Mouse (Mus musculus): Measurements from ENCODE around the gene Gja8. TPM values are rescaled to one million over a fixed set of nuclear protein-coding genes. Genes with fewer than 3 reads are reported as not detected.

Gja8 gene
- polyA plus RNA-seq, 1 experiment: not detected

- H3K9me3 ChIP-seq (replicated peaks; ENCODE audit: control insufficient read depth, insufficient read depth, low read length, poor library complexity, severe bottlenecking): no peaks in the 10 kb centered on the region
- no peak overlapping the region for H3K27ac ChIP-seq (ENCODE audit: insufficient read depth, low read length)
- no peaks in the 10 kb centered on the region; the same call in 1 of the 2 replicates for H3K27me3 ChIP-seq (ENCODE audit: control insufficient read depth, insufficient read depth, low read length, poor library complexity, severe bottlenecking)
- H3K4me1 ChIP-seq (ENCODE audit: control insufficient read depth, insufficient read depth, low read length): no peaks in the 10 kb centered on the region
- no peaks in the 10 kb centered on the region for H3K36me3 ChIP-seq (ENCODE audit: control insufficient read depth, insufficient read depth, low read length, poor library complexity, severe bottlenecking)
- H3K9ac ChIP-seq (ENCODE audit: low read depth, poor library complexity, severe bottlenecking): no peak overlapping the region
- TF ChIP-seq EP300 (IDR thresholded peaks at IDR 0.05; ENCODE audit: insufficient read depth, low read depth, low read length) (no peak), POLR2A (IDR thresholded peaks at IDR 0.05; ENCODE audit: insufficient read depth, low read length) (no peak), CTCF (IDR thresholded peaks at IDR 0.05; ENCODE audit: low read depth, low read length) (no peak)
- no peak overlapping the region for H3K4me3 ChIP-seq (ENCODE audit: low read depth, low read length)
These were observed 27.8 kb upstream of the Gja8 start for GRCm38 (mm10) chr3:96953489-96954233.

DNA sequence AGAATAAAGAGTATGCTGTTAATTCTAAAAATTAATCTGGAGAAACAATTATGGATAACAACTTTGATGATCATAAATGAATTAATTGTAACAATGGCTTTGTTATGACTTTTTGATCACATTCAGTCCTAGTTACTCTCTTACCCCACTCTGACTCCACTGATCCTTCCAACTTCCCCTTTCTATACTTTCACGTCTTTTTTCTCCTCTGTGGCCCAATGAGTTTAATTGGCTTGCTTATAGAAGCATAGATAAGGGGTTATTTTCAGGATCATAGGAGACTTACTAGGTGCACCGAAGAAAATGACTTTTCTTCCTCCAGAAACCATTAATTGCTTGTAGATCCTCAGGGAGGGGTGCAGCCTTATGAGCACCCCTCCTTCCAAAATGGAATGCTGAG, 16.9 kb upstream of the Gja8 start:
- Histone ChIP-seq H3K4me1 (ENCODE audit: control insufficient read depth, insufficient read depth, low read length) (no peaks in the 10 kb centered on the region), H3K4me3 (ENCODE audit: low read depth, low read length) (no peak overlapping the region), H3K9ac (ENCODE audit: low read depth, poor library complexity, severe bottlenecking) (no peak overlapping the region), H3K27ac (ENCODE audit: insufficient read depth, low read length) (no peak overlapping the region), H3K27me3 (ENCODE audit: control insufficient read depth, insufficient read depth, low read length, poor library complexity, severe bottlenecking) (no peaks in the 10 kb centered on the region), H3K36me3 (ENCODE audit: control insufficient read depth, insufficient read depth, low read length, poor library complexity, severe bottlenecking) (no peaks in the 10 kb centered on the region), H3K9me3 (replicated peaks; ENCODE audit: control insufficient read depth, insufficient read depth, low read length, poor library complexity, severe bottlenecking) (peaks cover 4% of the 10 kb centered on the region; the same call in 1 of the 2 replicates)
- TF ChIP-seq POLR2A (IDR thresholded peaks at IDR 0.05; ENCODE audit: insufficient read depth, low read length): no peak
- TF ChIP-seq CTCF (IDR thresholded peaks at IDR 0.05; ENCODE audit: low read depth, low read length): no peak
- no peak for TF ChIP-seq EP300 (IDR thresholded peaks at IDR 0.05; ENCODE audit: insufficient read depth, low read depth, low read length)

DNA sequence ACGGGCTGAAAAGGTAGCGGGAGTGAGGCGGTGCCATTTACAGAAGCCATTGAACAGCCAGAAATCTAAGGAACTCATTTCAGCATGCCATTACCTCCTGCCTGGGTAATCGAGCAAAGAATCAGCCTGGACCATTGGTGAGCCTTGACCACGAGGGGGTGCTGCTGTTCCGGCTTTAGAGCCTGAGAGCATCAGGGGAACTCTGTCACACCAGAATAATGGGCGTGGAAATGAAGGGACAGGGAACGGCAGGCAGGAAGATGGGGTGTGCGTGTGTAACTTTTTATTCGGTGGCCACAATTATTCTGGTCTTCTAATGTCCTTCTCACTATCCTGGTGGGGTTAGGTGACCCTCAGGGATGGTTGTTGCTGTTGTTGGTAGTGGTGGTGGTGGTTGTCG, 12.9 kb upstream of the Gja8 start:
- Histone ChIP-seq H3K27ac (ENCODE audit: insufficient read depth, low read length) (no peak overlapping the region), H3K4me3 (ENCODE audit: low read depth, low read length) (no peak overlapping the region)

GRCm38 (mm10) chr3:96937606-96938005, 11.8 kb upstream of the Gja8 start:
- TF ChIP-seq POLR2A (IDR thresholded peaks at IDR 0.05; ENCODE audit: insufficient read depth, low read length) (no peak), EP300 (IDR thresholded peaks at IDR 0.05; ENCODE audit: insufficient read depth, low read depth, low read length) (no peak), CTCF (IDR thresholded peaks at IDR 0.05; ENCODE audit: low read depth, low read length) (no peak)
- Histone ChIP-seq H3K27ac (ENCODE audit: insufficient read depth, low read length) (no peak overlapping the region), H3K27me3 (ENCODE audit: control insufficient read depth, insufficient read depth, low read length, poor library complexity, severe bottlenecking) (no peaks in the 10 kb centered on the region), H3K9me3 (replicated peaks; ENCODE audit: control insufficient read depth, insufficient read depth, low read length, poor library complexity, severe bottlenecking) (no peaks in the 10 kb centered on the region), H3K4me3 (ENCODE audit: low read depth, low read length) (no peak overlapping the region), H3K36me3 (ENCODE audit: control insufficient read depth, insufficient read depth, low read length, poor library complexity, severe bottlenecking) (no peaks in the 10 kb centered on the region), H3K4me1 (ENCODE audit: control insufficient read depth, insufficient read depth, low read length) (no peaks in the 10 kb centered on the region), H3K9ac (ENCODE audit: low read depth, poor library complexity, severe bottlenecking) (no peak overlapping the region)

More for the DNA sequence above, 12.9 kb upstream of the Gja8 start:
- Histone ChIP-seq H3K36me3 (ENCODE audit: control insufficient read depth, insufficient read depth, low read length, poor library complexity, severe bottlenecking) (no peaks in the 10 kb centered on the region), H3K4me1 (ENCODE audit: control insufficient read depth, insufficient read depth, low read length) (no peaks in the 10 kb centered on the region), H3K9ac (ENCODE audit: low read depth, poor library complexity, severe bottlenecking) (no peak overlapping the region), H3K27me3 (ENCODE audit: control insufficient read depth, insufficient read depth, low read length, poor library complexity, severe bottlenecking) (no peaks in the 10 kb centered on the region), H3K9me3 (replicated peaks; ENCODE audit: control insufficient read depth, insufficient read depth, low read length, poor library complexity, severe bottlenecking) (peaks cover 4% of the 10 kb centered on the region; the same call in 1 of the 2 replicates)
- TF ChIP-seq POLR2A (IDR thresholded peaks at IDR 0.05; ENCODE audit: insufficient read depth, low read length) (no peak), EP300 (IDR thresholded peaks at IDR 0.05; ENCODE audit: insufficient read depth, low read depth, low read length) (0 out of 2 replicates have a peak, but pooled peaks have one; percentile 18), CTCF (IDR thresholded peaks at IDR 0.05; ENCODE audit: low read depth, low read length) (peak; percentile 98)

DNA sequence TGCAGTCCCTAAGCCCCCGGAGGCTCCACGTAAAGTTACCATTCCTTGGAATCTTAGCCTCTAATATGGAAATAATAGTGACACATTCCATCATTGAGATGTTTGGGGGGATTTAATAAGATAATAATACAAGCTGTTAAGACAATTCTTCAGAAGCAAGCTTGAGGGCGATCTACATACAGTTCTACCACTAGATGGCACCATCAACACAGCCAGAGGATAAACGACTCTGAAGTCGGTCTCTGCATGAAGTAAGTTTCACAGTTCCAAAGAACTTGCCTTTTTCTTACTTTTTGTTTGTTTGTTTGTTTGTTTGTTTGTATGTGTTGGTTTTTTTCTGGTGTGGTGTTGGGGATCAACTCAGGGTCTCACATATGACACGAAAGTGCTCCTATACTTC, 10.4 kb upstream of the Gja8 start:
- TF ChIP-seq EP300 (IDR thresholded peaks at IDR 0.05; ENCODE audit: insufficient read depth, low read depth, low read length) (no peak), POLR2A (IDR thresholded peaks at IDR 0.05; ENCODE audit: insufficient read depth, low read length) (no peak), CTCF (IDR thresholded peaks at IDR 0.05; ENCODE audit: low read depth, low read length) (peak; percentile 20)
- Histone ChIP-seq H3K27me3 (ENCODE audit: control insufficient read depth, insufficient read depth, low read length, poor library complexity, severe bottlenecking) (no peaks in the 10 kb centered on the region), H3K27ac (ENCODE audit: insufficient read depth, low read length) (no peak overlapping the region), H3K4me1 (ENCODE audit: control insufficient read depth, insufficient read depth, low read length) (no peaks in the 10 kb centered on the region), H3K36me3 (ENCODE audit: control insufficient read depth, insufficient read depth, low read length, poor library complexity, severe bottlenecking) (no peaks in the 10 kb centered on the region), H3K4me3 (ENCODE audit: low read depth, low read length) (no peak overlapping the region), H3K9me3 (replicated peaks; ENCODE audit: control insufficient read depth, insufficient read depth, low read length, poor library complexity, severe bottlenecking) (no peaks in the 10 kb centered on the region), H3K9ac (ENCODE audit: low read depth, poor library complexity, severe bottlenecking) (no peak overlapping the region)

DNA sequence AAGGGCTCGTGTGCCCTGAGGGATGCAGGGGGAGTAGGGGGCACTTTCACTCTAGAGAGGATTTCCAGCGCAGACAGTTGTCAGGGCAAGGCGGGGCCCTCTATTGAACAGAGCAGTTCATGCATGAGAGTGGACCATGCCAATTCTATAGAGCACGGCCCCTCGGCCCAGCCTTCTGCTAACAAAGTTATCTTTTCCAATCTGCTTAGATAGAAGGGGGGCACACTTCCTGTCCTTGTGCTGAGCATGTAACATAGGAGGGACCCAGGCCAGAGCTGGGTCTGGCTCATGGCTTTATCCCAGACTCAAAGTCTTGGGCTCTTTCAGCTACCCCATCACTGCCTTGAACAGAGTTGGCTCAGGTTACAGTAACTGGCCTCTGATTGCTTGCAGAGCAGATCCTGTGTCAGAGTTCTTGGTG, 5.5 kb upstream of the Gja8 start:
- Histone ChIP-seq H3K4me3 (ENCODE audit: low read depth, low read length) (no peak overlapping the region), H3K27me3 (ENCODE audit: control insufficient read depth, insufficient read depth, low read length, poor library complexity, severe bottlenecking) (no peaks in the 10 kb centered on the region), H3K36me3 (ENCODE audit: control insufficient read depth, insufficient read depth, low read length, poor library complexity, severe bottlenecking) (no peaks in the 10 kb centered on the region), H3K9ac (ENCODE audit: low read depth, poor library complexity, severe bottlenecking) (no peak overlapping the region), H3K27ac (ENCODE audit: insufficient read depth, low read length) (no peak overlapping the region), H3K4me1 (ENCODE audit: control insufficient read depth, insufficient read depth, low read length) (no peaks in the 10 kb centered on the region), H3K9me3 (replicated peaks; ENCODE audit: control insufficient read depth, insufficient read depth, low read length, poor library complexity, severe bottlenecking) (no peaks in the 10 kb centered on the region)
- no peak for TF ChIP-seq POLR2A (IDR thresholded peaks at IDR 0.05; ENCODE audit: insufficient read depth, low read length)
- TF ChIP-seq EP300 (IDR thresholded peaks at IDR 0.05; ENCODE audit: insufficient read depth, low read depth, low read length): no peak
- no peak for TF ChIP-seq CTCF (IDR thresholded peaks at IDR 0.05; ENCODE audit: low read depth, low read length)
